Mouse (Mus musculus): ENCODE measurements at regions not wholly inside any gene's neighbourhood (a gene's known extent, or its start where the extent isn't known, plus 50 kb on each side); places are given as distances from the start of the nearest gene placed in this dataset.
A peak's percentile ranks its signal among the peaks of the same experiment; 100 is the strongest.

DNA sequence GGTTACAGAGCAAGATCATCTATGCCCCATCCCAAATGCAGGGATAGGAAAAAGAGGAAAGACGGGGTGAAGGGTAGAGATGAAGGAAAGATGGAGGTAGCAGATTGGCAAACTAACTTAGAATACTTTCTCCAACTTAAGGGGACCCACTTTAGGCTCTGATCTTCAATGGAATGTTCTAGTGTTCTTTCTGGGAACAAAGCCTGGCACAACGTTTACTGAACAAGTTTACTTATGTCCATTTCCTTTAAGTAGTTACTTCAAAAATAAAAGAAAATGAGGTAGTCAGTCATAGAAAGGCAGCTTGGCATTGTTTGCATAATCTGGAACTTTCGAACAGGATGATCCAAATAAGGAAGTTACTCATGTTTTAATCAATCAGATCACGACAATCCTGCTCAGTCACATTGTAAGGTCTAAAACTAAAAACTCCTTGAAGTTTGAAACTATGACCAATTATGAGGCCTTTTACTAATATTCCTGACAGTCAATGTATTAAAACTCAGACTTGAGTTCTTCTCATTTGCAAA, 441.7 kb upstream of the Tbl1xr1 start:
- no peak for TF ChIP-seq CTCF (IDR thresholded peaks at IDR 0.05; ENCODE audit: low read depth)
- no peak for ATAC-seq (ENCODE audit: insufficient read depth)
- no peaks in the 10 kb centered on the region for H3K27me3 ChIP-seq (ENCODE audit: insufficient read depth, low read length)
- H3K36me3 ChIP-seq (ENCODE audit: insufficient read depth) = no peaks in the 10 kb centered on the region
- H3K9ac ChIP-seq = no peak overlapping the region
- 68% methylated on average over 4 of the region's 4 CpGs for WGBS
- no peak overlapping the region for H3K27ac ChIP-seq (ENCODE audit: low read depth)
- H3K9me3 ChIP-seq (ENCODE audit: low read depth, low read length) = no peaks in the 10 kb centered on the region
- H3K4me2 ChIP-seq = no peak overlapping the region
- no peaks in the 10 kb centered on the region for H3K4me1 ChIP-seq (ENCODE audit: insufficient read depth)
- no peak overlapping the region for H3K4me3 ChIP-seq (ENCODE audit: low read depth, low read length)
- DNase-seq = no peak

DNA sequence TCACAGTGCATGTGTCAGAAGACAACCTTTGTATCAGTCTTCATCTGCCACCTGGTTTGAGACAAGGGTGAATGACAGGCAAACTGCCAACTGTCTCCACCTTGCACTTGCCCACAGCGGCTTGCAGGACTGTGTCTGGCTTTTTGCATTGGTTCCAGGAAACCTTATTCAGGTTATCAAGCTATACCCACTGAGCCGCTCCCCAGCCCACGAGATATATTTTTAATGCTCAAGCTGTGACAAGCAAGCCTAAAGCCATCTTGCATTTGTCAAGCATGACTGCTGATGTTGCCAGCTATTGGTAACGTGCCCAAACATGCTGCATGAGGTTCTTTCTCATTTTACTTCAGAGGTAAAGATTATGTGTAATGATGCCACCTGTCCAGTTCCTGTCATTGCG, 437.6 kb upstream of the Tbl1xr1 start:
- WGBS = 74% methylated on average over 5 of the region's 5 CpGs
- H3K9me3 ChIP-seq (ENCODE audit: low read depth, low read length) = no peaks in the 10 kb centered on the region
- no peak for ATAC-seq (ENCODE audit: insufficient read depth)

DNA sequence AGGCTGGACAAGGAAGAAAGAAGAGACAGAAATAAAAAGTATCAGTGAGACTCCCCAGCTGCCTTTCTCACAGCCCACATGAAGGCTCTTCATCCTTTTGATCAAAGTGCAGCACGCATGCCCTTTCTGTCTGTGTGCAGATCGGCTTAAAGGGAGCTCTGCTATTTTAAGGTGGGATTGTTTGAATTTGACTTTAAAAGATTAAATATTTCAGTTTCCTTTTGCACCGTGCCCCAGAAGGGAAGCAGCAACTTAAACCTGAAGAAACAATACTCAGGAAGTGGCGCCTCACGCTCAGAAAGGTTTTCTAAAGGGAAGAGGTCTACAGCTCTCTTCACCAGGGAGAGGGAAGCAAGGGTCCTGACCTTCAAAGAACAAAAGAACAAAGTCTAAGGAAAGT, 436.9 kb upstream of the Tbl1xr1 start:
- 22% methylated on average over 5 of the region's 5 CpGs for WGBS
- Histone ChIP-seq H3K36me3 (ENCODE audit: insufficient read depth) (no peaks in the 10 kb centered on the region), H3K27me3 (ENCODE audit: insufficient read depth, low read length) (no peaks in the 10 kb centered on the region), H3K27ac (ENCODE audit: low read depth) (0 out of 2 replicates have a peak overlapping the region, but pooled peaks have one; percentile 20), H3K4me3 (ENCODE audit: low read depth, low read length) (no peak overlapping the region), H3K9me3 (ENCODE audit: low read depth, low read length) (no peaks in the 10 kb centered on the region), H3K4me1 (ENCODE audit: insufficient read depth) (no peaks in the 10 kb centered on the region), H3K9ac (no peak overlapping the region), H3K4me2 (no peak overlapping the region)
- ATAC-seq (ENCODE audit: insufficient read depth) (no peak), DNase-seq (peak; percentile 51)
- no peak for TF ChIP-seq CTCF (IDR thresholded peaks at IDR 0.05; ENCODE audit: low read depth)

More for the DNA sequence above, 437.6 kb upstream of the Tbl1xr1 start:
- no peak overlapping the region for H3K4me3 ChIP-seq (ENCODE audit: low read depth, low read length)
- H3K27ac ChIP-seq (ENCODE audit: low read depth) = 0 out of 2 replicates have a peak overlapping the region, but pooled peaks have one; percentile 20
- no peak overlapping the region for H3K9ac ChIP-seq
- no peak overlapping the region for H3K4me2 ChIP-seq
- H3K27me3 ChIP-seq (ENCODE audit: insufficient read depth, low read length) = no peaks in the 10 kb centered on the region
- no peak for TF ChIP-seq CTCF (IDR thresholded peaks at IDR 0.05; ENCODE audit: low read depth)
- H3K36me3 ChIP-seq (ENCODE audit: insufficient read depth) = no peaks in the 10 kb centered on the region
- H3K4me1 ChIP-seq (ENCODE audit: insufficient read depth) = no peaks in the 10 kb centered on the region
- DNase-seq = no peak

DNA sequence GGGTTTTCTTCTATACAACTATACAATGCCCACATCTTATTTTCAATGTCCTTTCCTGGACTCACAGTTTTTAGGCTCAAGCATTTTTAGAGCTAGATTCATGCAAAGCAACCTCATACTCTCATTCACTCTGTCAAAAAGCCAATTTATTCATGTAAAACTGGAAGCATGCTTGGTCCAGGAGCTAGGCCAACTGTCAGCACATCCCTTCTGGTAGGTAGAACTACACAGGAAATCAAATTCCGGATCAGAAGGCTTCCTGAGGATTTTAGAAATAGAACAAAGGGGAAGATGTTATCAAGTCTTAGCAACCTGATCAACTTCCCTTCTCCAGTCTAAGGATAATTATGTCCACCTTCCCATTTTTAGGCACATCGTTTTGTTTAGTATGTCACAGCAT, 432.4 kb upstream of the Tbl1xr1 start:
- Histone ChIP-seq H3K27me3 (ENCODE audit: insufficient read depth, low read length) (no peaks in the 10 kb centered on the region), H3K4me3 (ENCODE audit: low read depth, low read length) (no peak overlapping the region), H3K9ac (no peak overlapping the region), H3K36me3 (ENCODE audit: insufficient read depth) (no peaks in the 10 kb centered on the region), H3K27ac (ENCODE audit: low read depth) (no peak overlapping the region), H3K9me3 (ENCODE audit: low read depth, low read length) (no peaks in the 10 kb centered on the region), H3K4me1 (ENCODE audit: insufficient read depth) (no peaks in the 10 kb centered on the region), H3K4me2 (no peak overlapping the region)
- 81% methylated on average over 2 of the region's 2 CpGs for WGBS
- ATAC-seq (ENCODE audit: insufficient read depth) (no peak), DNase-seq (peak; percentile 24)
- TF ChIP-seq CTCF (IDR thresholded peaks at IDR 0.05; ENCODE audit: low read depth) = no peak

DNA sequence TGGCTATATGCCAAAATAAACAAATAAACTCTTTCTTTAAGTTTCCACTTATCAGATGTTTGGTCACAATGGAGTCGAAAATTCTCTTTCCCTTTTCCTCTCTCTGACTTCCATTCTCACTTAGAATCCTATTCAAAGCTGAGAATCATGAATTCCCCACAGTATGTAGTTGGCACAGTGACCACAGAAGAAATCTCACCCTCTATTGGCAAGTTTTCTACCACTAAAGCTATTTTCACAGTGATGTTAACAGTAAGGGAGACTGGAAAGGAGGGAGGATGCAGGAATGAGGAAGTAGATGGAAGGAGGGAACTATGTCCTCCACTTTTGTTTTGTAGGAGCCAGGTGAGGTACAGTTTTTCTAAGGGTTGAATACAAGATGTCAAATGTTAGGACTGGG, 431.2 kb upstream of the Tbl1xr1 start:
- no peak overlapping the region for H3K9ac ChIP-seq

DNA sequence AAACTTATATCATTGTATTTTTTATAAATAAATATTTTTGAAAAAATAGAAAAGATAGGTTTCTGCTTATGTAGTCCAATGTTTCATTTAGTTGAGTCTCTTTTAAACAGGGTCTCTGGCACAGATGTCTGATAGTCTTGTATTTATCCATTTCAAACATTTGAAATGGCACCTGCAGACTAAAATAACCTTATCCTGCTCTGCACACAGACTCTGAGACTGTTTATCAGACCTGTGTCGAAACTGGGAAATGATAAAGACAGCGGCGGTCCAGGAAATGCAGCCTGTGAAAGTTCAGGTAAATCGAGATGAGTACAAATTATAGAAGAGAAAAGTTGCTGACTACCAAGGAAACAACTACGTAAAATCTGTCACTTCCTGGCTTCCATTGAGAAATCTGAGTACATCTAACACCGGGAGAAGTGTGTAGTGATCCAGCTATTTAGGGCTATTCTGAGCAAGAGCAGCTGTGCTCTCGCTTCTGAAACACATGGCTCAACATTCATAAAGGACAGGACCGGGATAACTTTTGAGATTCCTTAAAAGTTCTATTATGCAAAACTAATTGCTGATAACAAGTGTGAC, 426.5 kb upstream of the Tbl1xr1 start:
- no peak overlapping the region for H3K4me3 ChIP-seq (ENCODE audit: low read depth, low read length)
- H3K36me3 ChIP-seq (ENCODE audit: insufficient read depth) = no peaks in the 10 kb centered on the region
- no peak for ATAC-seq (ENCODE audit: insufficient read depth)
- H3K27me3 ChIP-seq (ENCODE audit: insufficient read depth, low read length) = no peaks in the 10 kb centered on the region
- no peaks in the 10 kb centered on the region for H3K4me1 ChIP-seq (ENCODE audit: insufficient read depth)
- no peak overlapping the region for H3K4me2 ChIP-seq
- H3K9ac ChIP-seq = no peak overlapping the region
- TF ChIP-seq CTCF (IDR thresholded peaks at IDR 0.05; ENCODE audit: low read depth) = no peak
- WGBS = 35% methylated on average over 8 of the region's 8 CpGs
- no peak overlapping the region for H3K27ac ChIP-seq (ENCODE audit: low read depth)
- peak; percentile 23 for DNase-seq
- H3K9me3 ChIP-seq (ENCODE audit: low read depth, low read length) = no peaks in the 10 kb centered on the region

More for the DNA sequence above, 431.2 kb upstream of the Tbl1xr1 start:
- Histone ChIP-seq H3K4me2 (no peak overlapping the region), H3K4me1 (ENCODE audit: insufficient read depth) (no peaks in the 10 kb centered on the region), H3K9me3 (ENCODE audit: low read depth, low read length) (no peaks in the 10 kb centered on the region), H3K27me3 (ENCODE audit: insufficient read depth, low read length) (no peaks in the 10 kb centered on the region), H3K4me3 (ENCODE audit: low read depth, low read length) (no peak overlapping the region), H3K27ac (ENCODE audit: low read depth) (0 out of 2 replicates have a peak overlapping the region, but pooled peaks have one; percentile 20), H3K36me3 (ENCODE audit: insufficient read depth) (no peaks in the 10 kb centered on the region)
- WGBS = 35% methylated on average over 1 of the region's 1 CpGs
- no peak for TF ChIP-seq CTCF (IDR thresholded peaks at IDR 0.05; ENCODE audit: low read depth)
- DNase-seq (peak; percentile 32), ATAC-seq (ENCODE audit: insufficient read depth) (no peak)

DNA sequence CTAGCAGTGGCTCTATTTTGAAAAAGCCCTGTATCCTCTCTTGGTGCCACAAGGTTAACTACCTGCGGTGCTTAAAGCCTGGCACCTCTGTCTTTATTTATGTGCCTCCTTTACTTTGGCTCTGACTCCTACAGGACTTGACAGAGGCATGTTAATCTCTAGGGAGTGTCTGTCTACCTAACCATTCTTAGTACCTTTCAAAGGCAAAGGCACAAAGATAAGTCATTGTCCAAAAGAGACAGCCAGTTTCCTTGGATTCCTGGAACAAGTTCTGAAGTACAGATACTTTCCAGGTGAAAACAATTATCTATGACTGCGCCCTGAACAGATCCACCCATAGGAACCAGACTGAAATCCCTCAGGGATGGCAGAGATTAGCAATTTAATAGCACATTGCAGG, 421.2 kb upstream of the Tbl1xr1 start:
- no peaks in the 10 kb centered on the region for H3K9me3 ChIP-seq (ENCODE audit: low read depth, low read length)
- no peaks in the 10 kb centered on the region for H3K27me3 ChIP-seq (ENCODE audit: insufficient read depth, low read length)
- no peak for TF ChIP-seq CTCF (IDR thresholded peaks at IDR 0.05; ENCODE audit: low read depth)
- H3K36me3 ChIP-seq (ENCODE audit: insufficient read depth) = no peaks in the 10 kb centered on the region
- no peak overlapping the region for H3K4me3 ChIP-seq (ENCODE audit: low read depth, low read length)
- no peak overlapping the region for H3K4me2 ChIP-seq
- DNase-seq (no peak), ATAC-seq (ENCODE audit: insufficient read depth) (no peak)
- no peak overlapping the region for H3K9ac ChIP-seq
- 84% methylated on average over 2 of the region's 2 CpGs for WGBS
- H3K27ac ChIP-seq (ENCODE audit: low read depth) = no peak overlapping the region
- H3K4me1 ChIP-seq (ENCODE audit: insufficient read depth) = no peaks in the 10 kb centered on the region
